Mouse (Mus musculus) c-Kit-positive CD71-negative TER-119-negative erythroid progenitor cells, embryonic 14.5 days (primary cell): ENCODE results near the gene Usp39.
A peak's percentile ranks its signal among the peaks of the same experiment; 100 is the strongest.

Source experiments
- DNase-seq: peaks from one replicate; pipeline ENCODE4 v3.0.0-alpha.2; 2013; ENCODE audit warnings: low read depth

The Usp39 gene

DNA sequence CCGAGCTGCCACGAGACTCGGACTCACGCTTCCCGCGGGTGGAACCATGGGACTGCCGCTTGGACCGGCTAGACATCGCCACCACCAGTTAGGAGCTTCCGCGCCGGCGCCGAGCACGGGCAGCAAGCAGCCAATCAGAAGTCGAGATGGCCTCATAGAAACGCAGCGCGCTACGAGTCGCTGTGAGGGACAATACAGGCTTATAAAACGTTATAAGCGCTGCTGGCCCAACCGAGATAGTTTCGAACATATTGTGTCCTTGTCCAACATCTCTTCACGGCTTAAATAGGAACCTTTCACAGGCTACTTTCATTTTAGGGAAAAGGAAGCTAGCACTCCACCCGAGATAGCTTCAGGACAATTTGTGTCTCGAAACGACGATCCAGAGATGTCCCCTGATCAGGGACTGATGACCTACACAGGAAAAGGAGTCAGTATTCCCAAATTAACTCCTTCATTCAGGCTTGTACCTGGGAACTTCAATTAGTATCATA, at the start of gene Usp39:
Gene Usp39, minus strand, starts transcription at position 111 of the 494 bp plus-strand sequence.
- peak; percentile 89 for DNase-seq

GRCm38 (mm10) chr6:72392341-72392740, 47.4 kb upstream of the Usp39 start:
- DNase-seq, result no peak

DNA sequence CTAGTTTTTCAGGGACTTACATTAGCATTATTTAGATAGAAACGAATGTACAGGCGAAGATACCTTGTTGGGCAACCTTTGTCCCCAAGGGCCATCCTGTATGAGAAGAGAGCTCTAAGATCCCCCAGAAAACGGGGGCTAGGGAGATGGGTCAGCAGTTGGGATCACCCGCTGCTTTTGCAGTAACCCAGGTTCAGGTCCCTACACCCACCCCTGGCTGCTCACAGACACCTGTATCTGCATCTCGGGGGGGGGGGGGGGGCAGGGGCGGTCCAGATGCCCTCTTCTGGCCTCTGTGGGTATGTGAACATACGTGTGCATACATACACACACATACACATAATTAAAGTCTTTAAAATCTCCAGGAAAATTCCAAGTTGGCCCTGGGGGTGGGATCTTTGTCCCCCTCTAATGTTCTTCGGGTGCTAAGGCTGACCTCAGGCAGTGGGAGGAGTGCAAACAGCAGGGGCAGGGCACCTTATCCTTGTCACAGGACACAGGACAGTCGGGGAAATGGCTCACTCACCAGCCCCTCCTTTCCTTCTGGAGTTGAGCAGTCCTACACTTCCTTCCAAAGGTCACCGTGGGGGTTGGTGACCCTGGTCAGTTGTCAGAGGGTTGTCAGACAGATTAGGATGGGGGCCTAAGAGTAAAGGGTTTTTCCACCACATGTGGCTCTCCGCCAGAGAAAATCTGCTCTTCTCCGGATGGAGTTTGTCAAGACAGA, 46.0 kb upstream of the Usp39 start:
- no peak for DNase-seq

DNA sequence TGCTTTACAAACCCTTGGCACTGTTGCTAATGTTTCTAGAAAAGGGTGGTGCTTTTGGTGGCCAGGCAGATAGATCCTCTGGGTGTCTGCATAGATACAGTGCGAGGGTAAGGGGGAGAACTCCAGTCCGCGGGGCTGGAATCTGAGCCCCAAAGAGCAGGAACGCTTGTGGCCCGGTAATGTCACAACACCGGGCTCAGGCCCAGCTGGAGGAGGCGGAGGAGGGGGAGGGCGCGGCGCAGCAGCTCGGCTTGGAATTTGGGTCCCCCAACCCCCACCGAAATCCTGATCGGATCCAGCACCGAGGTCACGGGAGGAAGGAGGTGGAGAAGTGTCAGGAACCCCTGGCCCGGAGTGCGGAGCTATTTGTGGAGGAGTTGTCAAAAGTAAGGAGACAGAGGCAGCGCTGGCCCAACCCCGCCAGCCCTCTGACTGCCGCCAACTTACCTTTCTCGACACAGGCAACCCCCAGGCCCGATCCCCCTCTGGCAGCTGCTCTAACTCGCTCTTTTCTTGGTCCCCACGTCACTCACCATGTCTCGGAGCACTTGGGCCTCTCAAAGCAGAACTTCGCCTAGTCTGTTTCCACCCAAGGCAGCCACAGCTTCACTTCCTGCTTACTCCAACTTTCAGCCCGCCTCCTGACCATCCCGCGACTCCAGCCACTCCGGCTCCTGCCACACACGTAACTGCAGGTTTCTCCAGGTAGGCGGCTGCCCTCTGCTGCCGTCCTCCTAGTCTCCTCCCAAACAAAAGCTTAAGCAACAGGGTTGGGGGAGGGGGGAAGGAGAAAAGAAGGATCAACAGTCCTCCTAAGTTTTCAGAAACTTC, 45.2 kb upstream of the Usp39 start, which contains the start of gene Vamp8:
Gene Vamp8, minus strand, starts transcription at position 763 of the 831 bp plus-strand sequence.
- no peak for DNase-seq

DNA sequence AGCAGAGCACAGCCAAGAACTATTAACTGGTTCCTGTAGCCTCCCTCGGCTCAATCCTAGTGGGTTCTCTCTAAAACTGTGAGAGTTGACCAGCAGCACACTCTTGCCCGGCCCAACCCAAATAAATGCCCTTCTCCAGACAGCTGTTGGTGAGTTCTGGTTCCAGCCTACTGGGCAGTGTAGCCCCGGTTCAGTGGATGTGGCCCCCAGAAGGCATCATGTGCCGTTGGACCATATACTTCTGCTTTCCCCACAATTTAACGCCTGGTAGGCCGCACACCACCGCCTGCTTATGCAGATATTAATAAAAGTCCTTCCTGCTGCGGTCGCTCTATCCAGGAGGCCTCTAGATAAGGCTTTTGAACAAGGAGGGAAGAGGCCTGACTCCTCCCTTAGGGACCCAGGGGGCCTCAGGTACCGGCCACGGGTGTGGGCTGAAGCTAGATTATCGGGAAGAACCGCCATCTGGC, 44.5 kb upstream of the Usp39 start:
- no peak for DNase-seq

GRCm38 (mm10) chr6:72388791-72389329, 43.9 kb upstream of the Usp39 start:
- no peak for DNase-seq

DNA sequence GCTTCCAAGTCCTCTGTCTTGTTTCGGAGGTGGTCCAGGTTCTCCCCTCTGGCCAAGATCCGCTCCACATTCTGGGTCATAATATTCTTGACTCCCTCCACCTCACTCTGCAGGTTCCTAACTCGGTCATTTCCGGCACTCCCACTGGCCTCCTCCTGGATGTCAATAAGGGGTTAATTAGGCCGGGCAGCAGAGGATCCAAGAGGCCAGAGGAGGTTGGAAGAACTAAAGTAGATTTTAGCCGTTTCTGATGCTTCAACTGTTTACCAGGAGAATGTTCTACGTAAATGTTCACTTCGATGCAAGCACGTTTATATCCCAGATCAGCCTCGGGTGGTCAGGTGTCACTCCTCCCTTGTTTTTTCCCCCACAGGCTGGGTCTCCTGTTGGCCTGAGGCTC, 43.3 kb upstream of the Usp39 start:
- no peak for DNase-seq

GRCm38 (mm10) chr6:72387816-72388215, 42.8 kb upstream of the Usp39 start:
- DNase-seq, result no peak

GRCm38 (mm10) chr6:72386561-72386960, 41.6 kb upstream of the Usp39 start:
- no peak for DNase-seq

GRCm38 (mm10) chr6:72385258-72385657, 40.3 kb upstream of the Usp39 start:
- no peak for DNase-seq

DNA sequence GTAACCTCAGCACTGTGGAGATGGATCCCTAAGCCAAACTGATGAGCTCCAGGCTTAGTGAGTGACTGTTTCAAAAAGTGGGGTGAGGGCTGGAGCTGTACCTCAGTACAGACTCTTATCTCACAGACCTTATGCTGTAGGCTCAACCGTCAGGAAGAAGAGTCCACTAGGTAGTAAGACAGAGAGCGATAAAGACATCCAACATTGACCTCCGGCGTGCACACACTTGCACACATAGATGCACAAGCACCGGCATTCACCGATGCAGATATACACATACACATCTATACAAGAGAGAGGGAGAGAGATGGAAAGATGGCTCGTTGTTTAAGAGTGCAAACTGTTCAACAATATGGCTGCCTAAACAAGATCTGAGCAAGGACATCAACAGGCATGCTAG, 39.0 kb upstream of the Usp39 start:
- peak; percentile 22 for DNase-seq

- no peak for DNase-seq
Observed at GRCm38 (mm10) chr6:72383142-72383820, 38.3 kb upstream of the Usp39 start.

DNA sequence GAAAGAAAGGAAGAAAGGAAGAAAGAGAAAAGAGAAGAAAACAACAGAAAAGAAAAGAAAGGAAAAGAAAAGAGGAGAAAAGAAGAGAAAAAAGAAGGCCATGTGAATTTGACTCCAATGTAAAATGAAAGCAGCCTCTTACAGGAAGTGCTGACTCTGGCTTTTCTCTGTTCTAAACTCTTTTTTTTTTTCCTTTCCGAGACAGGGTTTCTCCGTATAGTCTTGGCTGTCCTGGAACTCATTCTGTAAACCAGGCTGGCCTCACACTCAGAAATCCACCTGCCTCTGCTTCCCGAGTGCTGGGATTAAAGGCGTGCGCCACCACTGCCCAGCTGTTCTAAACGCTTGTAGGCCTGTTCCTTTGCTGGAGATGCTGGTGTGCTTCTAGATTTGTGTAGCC, 37.5 kb upstream of the Usp39 start:
- DNase-seq, result no peak

DNA sequence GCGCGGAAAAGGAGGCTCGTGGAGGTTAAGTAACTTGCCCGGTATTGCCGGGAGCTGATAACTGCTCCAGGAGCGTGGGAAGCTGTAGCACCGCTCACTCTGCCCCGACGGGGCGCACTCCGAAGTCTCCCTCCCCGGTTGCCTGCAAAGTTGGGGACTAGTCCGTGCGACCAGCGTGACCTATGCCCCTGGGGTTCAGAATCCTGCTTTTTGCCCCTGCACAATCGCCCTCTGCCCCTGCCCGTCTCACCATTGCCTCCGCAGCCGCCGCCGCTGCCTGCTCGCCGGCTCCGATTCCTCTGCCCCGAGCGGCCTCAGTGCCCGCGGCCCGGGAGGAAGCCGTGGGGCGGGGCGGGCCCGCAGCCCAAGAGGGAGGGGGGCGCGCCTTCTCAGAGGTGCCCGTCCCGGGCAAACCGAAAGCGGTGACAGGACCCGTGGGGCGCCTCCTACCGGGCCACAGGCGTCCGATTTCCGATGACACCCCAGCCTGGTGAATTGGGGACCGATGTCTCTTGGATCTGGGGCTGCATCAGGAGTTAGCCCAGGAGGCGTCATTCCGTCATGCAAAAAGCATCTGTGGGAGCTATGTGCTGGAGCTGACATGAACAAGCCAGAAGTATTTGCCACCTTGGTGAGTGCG, 35.3 kb upstream of the Usp39 start, which contains the start of gene Vamp5:
Gene Vamp5, minus strand, starts transcription at position 338 of the 640 bp plus-strand sequence.
- DNase-seq, result peak; percentile 74

DNA sequence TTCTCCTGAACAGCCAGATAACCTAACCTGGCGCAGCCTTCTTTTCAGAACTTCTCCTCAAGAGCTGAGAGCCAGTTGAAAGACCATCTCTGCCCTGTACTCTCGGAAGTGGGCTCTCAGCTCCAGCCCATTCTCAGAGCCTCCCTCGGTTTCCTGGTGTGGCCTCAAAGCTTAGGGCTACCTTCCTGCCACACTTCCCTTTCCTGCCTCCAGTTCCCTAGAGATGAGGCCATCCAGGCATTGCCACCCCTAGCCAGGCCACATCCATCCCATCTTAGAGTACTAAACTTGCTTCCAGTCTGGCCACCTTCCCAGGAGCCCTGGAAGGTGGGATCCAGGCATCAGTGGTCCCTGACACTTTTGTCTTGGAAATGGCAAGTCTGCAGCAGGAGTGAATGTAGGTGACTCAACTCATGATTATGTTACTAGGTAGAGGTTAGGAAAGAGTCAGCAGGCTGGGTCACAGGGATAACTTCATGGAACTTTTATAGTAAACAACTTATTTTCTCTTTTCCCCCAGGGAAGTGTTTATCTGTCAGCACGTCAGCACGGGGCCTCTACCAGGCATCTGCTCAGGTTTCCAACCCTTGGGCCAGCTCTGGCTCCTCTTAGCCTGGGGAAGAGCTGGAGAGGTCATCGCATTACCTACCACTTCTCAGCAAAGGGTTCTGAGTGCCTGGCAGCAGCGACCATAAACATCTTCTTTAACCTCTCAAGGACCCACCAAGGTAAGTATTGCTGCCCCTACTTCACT, 34.6 kb upstream of the Usp39 start:
- DNase-seq, result peak; percentile 30

DNA sequence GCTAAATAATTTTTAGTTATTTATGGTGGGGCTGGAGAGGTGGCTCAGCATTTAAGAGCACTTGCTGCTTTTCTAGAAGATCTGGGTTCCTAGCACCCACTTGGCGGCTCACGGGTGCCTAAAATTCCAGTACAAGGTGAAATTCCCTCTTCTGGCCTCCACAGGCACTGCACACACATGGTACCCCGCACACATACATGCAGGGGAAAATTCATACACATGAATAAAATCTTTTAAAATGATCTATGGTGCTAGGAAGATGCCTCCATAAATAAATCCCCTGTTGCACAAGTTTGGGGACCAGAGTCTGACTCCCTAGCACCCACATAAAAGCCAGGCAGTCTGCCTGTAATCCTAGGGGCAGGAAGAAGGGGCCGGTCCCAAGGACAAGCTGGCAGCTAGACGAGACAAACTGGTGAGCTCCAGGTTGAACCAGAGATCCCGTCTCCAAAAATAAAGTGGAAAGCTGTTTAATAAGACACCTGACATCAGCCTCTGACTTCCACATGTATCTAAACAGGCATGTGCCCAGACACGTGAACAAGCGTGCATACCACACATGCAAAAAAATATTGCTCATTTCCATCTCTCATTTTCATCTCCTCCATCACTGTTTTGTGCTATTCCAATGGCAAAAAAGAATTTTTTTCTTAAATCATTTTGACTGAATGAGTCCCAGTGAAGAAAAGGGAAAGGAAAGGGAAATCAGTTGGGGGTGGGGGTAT, 33.7 kb upstream of the Usp39 start:
- DNase-seq, result no peak

DNA sequence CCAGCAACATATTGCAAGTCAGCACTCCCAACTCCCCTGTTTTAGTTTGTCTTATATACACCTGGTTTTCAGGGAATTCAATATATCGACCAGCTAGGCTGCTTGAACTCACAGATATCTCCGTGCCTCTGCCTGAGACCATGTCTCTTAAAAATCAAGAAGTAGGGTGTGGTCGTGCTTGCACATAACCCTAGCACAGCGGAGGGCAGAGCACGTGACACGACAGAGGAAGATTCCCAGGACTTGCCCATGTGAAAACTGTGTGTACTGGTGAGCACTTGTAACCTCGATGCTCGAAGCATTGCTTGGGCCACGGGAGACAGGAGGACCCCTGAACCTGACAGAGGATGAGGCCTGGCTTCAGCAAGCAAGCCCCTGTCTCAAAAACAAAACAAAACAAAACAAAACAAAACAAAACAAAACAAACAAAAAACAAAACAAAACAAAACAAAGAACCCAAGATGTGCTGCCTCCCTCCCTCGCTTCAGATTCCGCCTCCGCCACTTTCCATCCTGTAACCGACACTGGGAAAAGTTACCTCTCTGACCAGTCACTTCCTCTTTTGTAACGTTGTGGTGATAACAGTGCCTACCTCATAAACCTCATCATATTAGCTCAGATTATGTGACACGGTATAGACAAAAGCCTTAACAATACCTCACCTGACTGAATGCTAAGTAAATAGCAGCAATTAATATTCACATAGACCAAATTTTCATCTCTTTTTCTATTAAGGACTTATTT, 30.0 kb upstream of the Usp39 start:
- DNase-seq, result peak; percentile 31

GRCm38 (mm10) chr6:72374206-72374605, 29.2 kb upstream of the Usp39 start:
- DNase-seq, result no peak

GRCm38 (mm10) chr6:72373184-72373583, 28.2 kb upstream of the Usp39 start:
- DNase-seq, result no peak
